ENCODE assay signal across 9 mouse cellular contexts in the genomic region with DNA sequence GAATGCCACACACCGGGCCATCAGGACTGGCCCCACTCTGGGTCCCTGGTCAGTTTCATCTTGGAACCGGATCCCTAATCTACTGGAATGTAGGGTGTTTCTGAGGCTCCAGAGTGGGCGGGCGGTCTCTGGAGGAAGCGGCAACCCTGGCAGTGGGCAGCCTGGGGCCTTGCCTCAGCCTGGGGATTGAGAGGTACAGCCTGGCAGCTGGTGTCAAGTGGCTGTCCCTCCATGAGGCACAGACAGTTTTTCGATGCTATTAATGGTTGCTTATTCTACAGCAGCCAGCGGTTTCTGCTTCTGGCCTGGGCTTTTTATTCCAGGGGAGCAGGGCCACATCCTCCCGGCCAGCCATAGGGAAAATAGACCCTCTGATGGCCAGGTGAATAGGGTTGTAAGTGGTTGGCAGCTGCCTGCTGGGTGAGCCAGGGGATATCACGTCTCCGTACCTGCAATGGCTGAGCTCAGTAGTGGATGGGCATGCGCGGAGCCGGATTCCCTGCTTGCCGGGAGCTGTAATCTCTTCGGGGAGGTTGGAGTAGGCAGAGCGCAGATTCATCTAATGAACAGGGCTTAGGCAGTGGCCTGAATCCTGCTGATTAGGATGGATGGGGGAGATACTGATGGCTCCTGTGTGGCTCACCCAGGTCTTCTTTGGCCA. TPM values are rescaled to one million over a fixed set of nuclear protein-coding genes. Genes with fewer than 3 reads are reported as not detected.
DNase-seq lines count a peak whose midpoint lies in the region; ATAC-seq lines count a peak whose summit lies in the region.
"Had no signal": no experiment of that assay in that cellular context is flagged by ENCODE, and none has a peak within 500 bp of the region (broad histone marks: within the 10 kb centered on the region; RNA-seq: fewer than 3 reads in every experiment).

No protein-coding gene starts in this region.

- no peaks in the 10 kb centered on the region for H3K27me3 ChIP-seq in lung, embryonic 16.5 days (ENCODE audit: control insufficient read depth, insufficient read depth, low read depth, low read length)
- H3K27me3 ChIP-seq in midbrain, embryonic 11.5 days (ENCODE audit: control insufficient read depth, insufficient read depth, low read length): no peaks in the 10 kb centered on the region
- no peaks in the 10 kb centered on the region for H3K27me3 ChIP-seq in stomach, embryonic 15.5 days (replicated peaks)

- H3K9ac ChIP-seq in lung, embryonic 16.5 days (ENCODE audit: low read length): peak overlapping the region; percentile 1
- H3K9ac ChIP-seq in midbrain, embryonic 11.5 days (ENCODE audit: low read length): peak overlapping the region; percentile 2; the same call in 1 of the 2 replicates
- H3K9ac ChIP-seq in stomach, embryonic 15.5 days: no peak overlapping the region

- H3K4me3 ChIP-seq in lung, embryonic 16.5 days (ENCODE audit: low read length): no peak overlapping the region
- no peak overlapping the region for H3K4me3 ChIP-seq in midbrain, embryonic 11.5 days (ENCODE audit: low read depth, low read length)
- no peak overlapping the region for H3K4me3 ChIP-seq in stomach, embryonic 15.5 days (replicated peaks)

- H3K9me3 ChIP-seq in lung, embryonic 16.5 days (ENCODE audit: control insufficient read depth, low read length): no peaks in the 10 kb centered on the region
- H3K9me3 ChIP-seq in midbrain, embryonic 11.5 days (ENCODE audit: control insufficient read depth, low read length): no peaks in the 10 kb centered on the region
- no peaks in the 10 kb centered on the region for H3K9me3 ChIP-seq in stomach, embryonic 15.5 days

- DNase-seq in cerebellum, adult 18-20 months: no peak
- no peak for DNase-seq in lung, postnatal 4 days
- DNase-seq in midbrain, embryonic 11.5 days (ENCODE audit: low spot score, missing footprints): no peak
- DNase-seq in left cerebral cortex, adult 11 months (ENCODE audit: low spot score): no peak
- DNase-seq: cerebellum, adult 11-12 months had no signal

- WGBS in lung, embryonic 16.5 days: 55% methylated on average over 16 of the region's 16 CpGs
- WGBS in midbrain, embryonic 11.5 days: 72% methylated on average over 16 of the region's 16 CpGs
- WGBS in stomach, embryonic 15.5 days: 70% methylated on average over 16 of the region's 16 CpGs

- H3K4me2 ChIP-seq in lung, embryonic 16.5 days (ENCODE audit: low read depth, low read length): no peak overlapping the region
- no peak overlapping the region for H3K4me2 ChIP-seq in midbrain, embryonic 11.5 days
- H3K4me2 ChIP-seq in stomach, embryonic 15.5 days: no peak overlapping the region

- peak overlapping the region; percentile 89 for H3K27ac ChIP-seq in lung, embryonic 16.5 days (ENCODE audit: low read length)
- H3K27ac ChIP-seq in midbrain, embryonic 11.5 days (ENCODE audit: low read depth, low read length): peak overlapping the region; percentile 57; the same call in 1 of the 2 replicates
- H3K27ac ChIP-seq in stomach, embryonic 15.5 days: peak overlapping the region; percentile 75

- 0 out of 2 replicates have a peak, but pooled peaks have one; percentile 36 for ATAC-seq in cerebellum, adult (ENCODE audit: insufficient number of reproducible peaks, low FRiP score, low TSS enrichment)
- peak; percentile 28 for ATAC-seq in lung, embryonic 16.5 days (ENCODE audit: low read depth)
- no peak for ATAC-seq in midbrain, embryonic 11.5 days (ENCODE audit: low FRiP score)
- no peak for ATAC-seq in stomach, embryonic 15.5 days (ENCODE audit: insufficient read depth, low FRiP score, low read depth)
- ATAC-seq in inflammation-experienced regulatory T-cells, adult 6 months: no peak

- peaks cover 62% of the 10 kb centered on the region for H3K4me1 ChIP-seq in lung, embryonic 16.5 days (replicated peaks; ENCODE audit: control insufficient read depth, insufficient read depth, low read length)
- H3K4me1 ChIP-seq in midbrain, embryonic 11.5 days (ENCODE audit: control insufficient read depth, insufficient read depth, low read length): peaks cover 13% of the 10 kb centered on the region
- H3K4me1 ChIP-seq in stomach, embryonic 15.5 days: peaks cover 29% of the 10 kb centered on the region

- no peaks in the 10 kb centered on the region for H3K36me3 ChIP-seq in lung, embryonic 16.5 days (ENCODE audit: control insufficient read depth, insufficient read depth, low read length)
- H3K36me3 ChIP-seq in midbrain, embryonic 11.5 days (ENCODE audit: control insufficient read depth, insufficient read depth, low read length): no peaks in the 10 kb centered on the region
- no peaks in the 10 kb centered on the region for H3K36me3 ChIP-seq in stomach, embryonic 15.5 days

RNA-seq across cellular contexts. Expression of a gene that starts 22.6 kb away (rescaled TPM):
- polyA plus RNA-seq in lung, embryonic 16.5 days (2015; fragmentation: Nextera tagmentation; extraction: Ambion mirVana): 10.2 and 10.9 TPM in 2 replicates
- polyA plus RNA-seq in midbrain, embryonic 11.5 days (2014; fragmentation: Nextera tagmentation; extraction: Ambion mirVana): 18.5 and 20.7 TPM in 2 replicates
- 9.6 and 10.8 TPM in 2 replicates for polyA plus RNA-seq in stomach, embryonic 15.5 days (2015; fragmentation: Nextera tagmentation; extraction: Ambion mirVana)
- polyA plus RNA-seq in inflammation-experienced regulatory T-cells, adult 6 months (2017; shearing (Covaris generic)): 1 to 10 TPM; 2.0 to 4.0 (median 3.2) TPM

Comparison
In these comparisons a context has a peak if more than half of its experiments do, and no peak if none do; other contexts are left out.
1. ATAC-seq: peak in cerebellum, adult (single experiment) and lung, embryonic 16.5 days (single experiment); none in midbrain, embryonic 11.5 days (single experiment), stomach, embryonic 15.5 days (single experiment) and inflammation-experienced regulatory T-cells, adult 6 months (single experiment).
2. Peak in every context shown above with its lines, with median percentiles within 50 percentile points of each other: H3K27ac ChIP-seq.